Mouse (Mus musculus) MN1 (cell line): ENCODE results near the gene Nfkbie.

ENCODE experiments used
- DNase-seq: peaks from one replicate; pipeline ENCODE4 v3.0.0-alpha.2; 2016; ENCODE audit warnings: low spot score

Gene Nfkbie

DNA sequence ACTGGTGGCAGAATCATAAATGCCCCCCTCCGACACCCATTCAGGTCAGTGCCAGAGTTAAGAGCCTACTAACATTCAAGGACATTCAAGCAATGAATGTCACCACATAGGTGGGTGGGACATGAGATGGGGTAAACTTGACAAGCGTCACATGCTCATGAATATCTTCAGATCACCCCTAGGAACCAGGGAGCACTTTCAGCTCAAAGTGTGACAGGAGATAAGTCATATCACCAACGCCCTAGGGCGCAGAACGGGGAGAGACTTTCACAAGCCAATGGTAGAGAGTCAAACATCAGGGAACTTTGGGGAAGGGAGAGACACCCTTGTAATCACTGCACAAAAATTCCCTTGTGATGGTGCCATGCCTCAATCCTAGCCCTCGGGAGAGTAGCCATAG is 26.7 kb downstream of the Nfkbie start:
- no peak for DNase-seq

DNA sequence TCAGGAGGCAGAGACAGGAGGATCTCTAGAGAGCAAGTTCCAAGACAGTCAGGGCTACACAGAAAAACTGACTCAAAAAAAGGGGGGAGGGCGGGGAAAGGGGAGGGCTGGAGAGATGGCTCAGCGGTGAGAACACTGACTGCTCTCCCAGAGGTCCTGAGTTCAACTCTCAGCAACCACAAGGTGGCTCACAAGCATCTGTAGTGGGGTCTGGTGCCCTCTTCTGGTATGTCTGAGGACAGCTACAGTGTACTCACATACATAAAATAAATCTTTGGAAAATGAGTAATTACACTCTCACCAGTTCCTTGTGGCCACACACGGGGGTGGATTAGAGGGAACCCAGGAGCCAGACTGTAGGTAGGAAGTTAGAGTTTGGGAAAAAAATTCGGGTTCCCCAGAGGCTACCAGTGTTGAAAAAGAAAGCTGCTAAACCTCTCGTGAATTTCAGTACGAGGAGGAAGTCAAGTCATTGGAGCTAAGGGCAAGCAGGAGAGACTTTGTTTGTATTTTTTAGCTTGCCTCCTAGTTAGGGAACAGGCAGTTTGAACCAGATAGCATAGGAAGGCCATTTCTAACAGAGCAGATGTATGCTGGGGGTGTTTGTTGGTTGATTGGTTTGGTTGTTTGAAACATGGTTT is 27.3 kb downstream of the Nfkbie start:
- DNase-seq: peak; percentile 32

- DNase-seq: peak; percentile 93
Measured at GRCm38 (mm10) chr17:45584096-45584896, 28.8 kb downstream of the Nfkbie start.

DNA sequence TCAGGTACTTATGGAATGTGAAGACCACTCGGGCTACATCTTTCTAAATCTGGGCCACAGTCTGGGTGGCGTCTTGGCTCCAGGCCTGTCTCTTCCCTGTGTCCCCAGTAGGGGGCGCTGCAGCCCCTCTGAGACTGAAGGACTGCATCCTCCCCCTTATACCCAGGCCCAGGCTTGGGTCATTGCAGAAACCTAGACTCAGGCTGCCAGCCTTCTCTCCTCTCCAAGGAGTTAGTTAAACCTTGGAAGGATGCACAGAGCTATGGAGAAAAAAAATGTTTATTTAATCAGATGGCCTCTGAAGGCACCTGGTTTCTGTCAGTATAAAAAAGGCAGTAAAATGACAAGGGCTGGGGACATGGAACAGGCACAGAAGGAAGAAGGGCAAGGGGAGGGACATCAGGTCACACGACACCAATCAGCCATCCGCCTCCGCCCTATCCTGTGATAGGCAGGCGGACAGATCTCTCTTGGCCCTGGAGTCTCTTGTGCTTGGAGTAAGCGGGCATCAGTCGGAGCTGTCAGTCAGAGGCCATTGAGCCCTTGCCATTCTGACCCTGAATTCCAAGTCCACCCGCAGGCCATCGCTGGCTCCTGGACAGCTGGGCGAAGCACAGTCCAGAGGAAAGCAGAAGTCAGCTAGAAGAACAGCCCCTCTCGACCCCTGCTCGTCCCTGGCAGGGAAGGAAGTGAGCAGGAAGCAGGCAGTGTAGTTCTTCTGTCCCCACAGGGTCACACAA is 29.6 kb downstream of the Nfkbie start:
- peak; percentile 95 for DNase-seq

DNA sequence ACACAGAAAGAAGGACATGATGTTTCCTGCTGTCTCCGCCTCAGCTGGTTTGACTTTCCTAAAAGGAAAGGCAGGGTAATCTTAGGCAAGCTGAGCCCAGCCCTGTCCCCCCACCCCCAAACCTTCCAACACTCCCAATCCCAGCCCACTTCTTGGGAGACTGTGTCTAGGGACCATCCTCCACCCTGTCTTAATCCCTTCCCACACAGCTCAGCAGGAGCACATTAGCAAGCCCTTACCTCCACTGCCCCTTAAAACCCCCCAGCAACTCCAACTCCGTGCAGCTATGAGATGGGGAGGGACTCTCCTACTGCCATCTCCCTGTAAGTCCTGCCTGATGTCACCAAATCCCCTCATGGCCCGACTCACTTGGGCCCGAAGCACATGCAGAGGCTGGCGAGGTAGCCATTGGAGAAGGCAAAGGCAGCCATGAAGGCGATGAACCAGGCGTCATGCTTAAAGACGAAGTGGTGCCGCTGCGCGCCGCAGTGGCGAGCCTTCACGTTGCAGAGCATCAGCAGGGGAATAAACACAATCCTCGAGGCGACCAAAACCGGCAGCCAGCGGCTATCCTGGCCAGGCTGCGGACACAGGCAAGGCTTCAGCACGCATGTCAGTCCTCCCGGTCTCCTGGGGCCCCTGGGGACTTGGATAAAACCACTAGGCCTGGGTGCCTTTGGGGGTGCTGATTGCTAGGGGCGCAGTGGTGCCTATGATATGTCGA is 30.4 kb downstream of the Nfkbie start:
- DNase-seq: no peak

DNA sequence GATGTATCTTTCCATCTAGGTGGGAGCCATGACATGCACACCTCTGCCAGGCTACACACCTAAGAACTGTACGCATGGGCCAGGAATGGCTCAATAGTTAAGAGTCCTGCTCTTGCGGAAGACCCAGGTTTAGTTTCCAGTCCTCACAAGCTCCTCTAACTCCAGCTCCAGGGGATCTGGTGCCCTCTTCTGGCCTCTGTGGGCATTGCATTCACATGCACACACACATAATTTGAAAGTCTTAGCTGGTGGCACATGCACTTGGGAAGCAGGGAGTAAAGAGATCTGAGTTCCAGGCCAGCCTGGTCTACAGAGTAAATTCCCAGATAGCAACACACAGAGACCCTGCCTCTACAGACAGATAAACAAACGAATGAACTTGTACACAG is 30.9 kb downstream of the Nfkbie start:
- DNase-seq: peak; percentile 56

- no peak for DNase-seq
Measured at GRCm38 (mm10) chr17:45588370-45588769, 32.9 kb downstream of the Nfkbie start.

- no peak for DNase-seq
Measured at GRCm38 (mm10) chr17:45589236-45589635, 33.7 kb downstream of the Nfkbie start.

DNA sequence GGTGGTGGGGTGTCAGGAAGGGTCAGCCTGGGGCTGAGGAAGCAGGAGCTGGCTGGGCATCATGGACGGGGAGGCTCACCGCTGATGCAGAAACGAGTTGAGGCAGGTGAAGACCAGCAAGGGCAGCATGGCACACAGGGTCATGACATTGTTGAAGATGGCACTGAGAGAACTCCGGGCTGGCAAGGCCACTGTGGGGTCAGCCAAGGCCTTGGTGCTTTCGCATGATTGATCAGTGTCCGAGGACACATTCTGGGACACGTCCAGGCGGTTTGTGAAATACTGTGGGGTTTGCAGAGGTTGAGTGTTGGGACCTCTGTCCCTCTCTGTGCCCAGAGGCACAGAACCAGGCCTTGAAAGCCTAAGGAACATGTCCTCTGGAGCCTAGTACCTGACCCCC is 34.3 kb downstream of the Nfkbie start:
- no peak for DNase-seq

DNA sequence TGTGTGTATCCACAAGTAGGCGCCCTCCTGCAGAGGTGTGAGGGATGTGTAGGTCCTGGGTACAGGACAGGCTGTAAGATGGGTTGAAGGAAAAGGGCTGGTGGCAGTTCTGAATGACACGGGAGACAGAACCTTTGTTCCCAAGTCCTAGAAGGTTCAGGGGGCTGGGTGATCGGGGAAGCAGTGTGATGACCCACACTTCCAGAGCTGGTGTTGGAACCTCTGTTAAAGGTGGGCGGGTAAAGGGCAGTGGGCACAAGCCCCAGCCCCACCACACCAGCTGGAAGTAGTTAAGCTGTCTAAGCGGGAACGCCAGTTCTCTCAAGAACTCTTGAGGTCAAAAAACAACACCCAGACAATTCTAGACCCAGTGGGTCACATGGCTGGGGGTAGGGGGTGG is 34.9 kb downstream of the Nfkbie start:
- DNase-seq: no peak

- peak; percentile 51 for DNase-seq
Measured at GRCm38 (mm10) chr17:45591701-45592605, 36.5 kb downstream of the Nfkbie start.

- DNase-seq: no peak
Measured at GRCm38 (mm10) chr17:45592606-45593431, 37.3 kb downstream of the Nfkbie start.

DNA sequence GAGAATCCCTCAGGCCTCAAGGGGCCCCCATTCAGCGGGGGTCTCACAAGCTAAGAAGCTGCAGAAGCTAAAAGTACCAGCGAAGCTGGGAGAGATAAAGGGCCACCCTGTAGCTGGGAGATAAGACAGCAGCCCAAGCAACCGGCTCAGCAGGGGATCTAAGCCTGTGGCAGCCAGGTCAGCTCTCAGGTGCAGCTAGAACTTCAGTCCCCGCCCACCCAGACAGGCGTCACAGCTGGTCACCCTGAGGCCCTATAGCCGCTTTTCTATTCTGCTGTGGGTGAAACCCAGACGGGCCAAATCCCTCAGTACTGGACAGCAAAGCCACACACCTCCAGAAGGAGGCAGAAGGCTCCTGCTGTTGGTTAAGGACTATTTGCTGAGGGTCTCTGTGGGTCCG is 38.0 kb downstream of the Nfkbie start:
- no peak for DNase-seq

DNA sequence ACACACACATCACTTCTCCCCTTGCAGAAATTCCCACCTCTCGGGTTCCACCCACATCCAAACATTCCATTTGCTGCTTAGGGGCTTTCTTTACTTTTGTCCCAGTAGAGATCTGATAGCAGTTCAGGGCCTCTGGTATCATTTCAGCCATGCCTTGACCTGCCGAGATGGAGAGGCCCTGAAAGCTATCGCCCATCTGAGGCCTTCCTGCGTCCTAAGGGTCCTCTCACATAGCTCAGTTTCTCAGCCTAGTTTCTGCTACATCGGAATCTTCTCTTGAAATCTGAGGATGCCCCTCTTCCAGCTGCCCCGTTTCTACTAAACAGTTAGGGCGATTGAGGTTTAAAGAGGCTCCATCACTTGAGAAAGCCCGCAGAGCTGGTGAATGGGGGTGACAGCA is 38.7 kb downstream of the Nfkbie start:
- DNase-seq: no peak

DNA sequence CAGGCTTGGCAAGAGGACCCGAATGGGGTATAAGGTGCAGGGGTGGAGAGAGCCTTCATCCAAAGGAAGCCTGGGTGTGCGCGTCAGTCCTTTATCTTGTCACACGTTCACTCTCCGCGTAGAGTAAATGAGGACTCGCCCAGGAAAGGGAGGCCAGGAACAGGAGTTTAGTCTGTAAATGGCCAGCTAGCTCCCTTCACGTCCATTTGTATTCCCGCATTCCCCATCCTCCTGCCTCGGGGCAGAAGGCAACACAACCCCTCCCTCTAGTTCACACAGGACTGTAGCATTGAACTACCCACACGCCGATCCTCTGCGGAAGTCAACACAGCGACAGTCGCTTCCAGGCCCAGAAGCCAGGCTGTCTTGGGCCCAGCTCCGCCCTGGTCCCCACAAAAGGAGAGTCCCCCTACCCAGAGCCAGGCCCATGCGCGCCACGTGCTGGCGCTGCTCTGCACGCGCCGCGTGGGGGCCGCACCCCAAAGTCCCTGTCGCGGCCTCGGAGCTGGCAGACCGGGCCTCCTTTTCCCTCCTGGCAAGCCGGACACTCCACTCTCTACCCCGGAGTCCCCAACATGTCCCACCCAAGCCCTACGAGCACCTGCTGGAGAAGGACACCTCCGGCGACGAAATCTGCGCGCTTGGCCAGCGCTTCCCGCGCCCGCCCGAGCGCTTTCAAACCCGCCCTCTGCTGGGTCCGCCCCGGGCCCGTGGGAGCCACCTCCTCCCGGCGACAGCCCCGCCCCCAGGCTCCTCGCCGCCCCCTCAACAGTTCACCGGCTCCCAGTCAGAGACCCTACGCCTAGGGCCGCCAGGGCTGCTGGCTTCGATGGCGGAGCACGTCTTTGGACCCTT is 39.6 kb downstream of the Nfkbie start:
- DNase-seq: peak; percentile 75

DNA sequence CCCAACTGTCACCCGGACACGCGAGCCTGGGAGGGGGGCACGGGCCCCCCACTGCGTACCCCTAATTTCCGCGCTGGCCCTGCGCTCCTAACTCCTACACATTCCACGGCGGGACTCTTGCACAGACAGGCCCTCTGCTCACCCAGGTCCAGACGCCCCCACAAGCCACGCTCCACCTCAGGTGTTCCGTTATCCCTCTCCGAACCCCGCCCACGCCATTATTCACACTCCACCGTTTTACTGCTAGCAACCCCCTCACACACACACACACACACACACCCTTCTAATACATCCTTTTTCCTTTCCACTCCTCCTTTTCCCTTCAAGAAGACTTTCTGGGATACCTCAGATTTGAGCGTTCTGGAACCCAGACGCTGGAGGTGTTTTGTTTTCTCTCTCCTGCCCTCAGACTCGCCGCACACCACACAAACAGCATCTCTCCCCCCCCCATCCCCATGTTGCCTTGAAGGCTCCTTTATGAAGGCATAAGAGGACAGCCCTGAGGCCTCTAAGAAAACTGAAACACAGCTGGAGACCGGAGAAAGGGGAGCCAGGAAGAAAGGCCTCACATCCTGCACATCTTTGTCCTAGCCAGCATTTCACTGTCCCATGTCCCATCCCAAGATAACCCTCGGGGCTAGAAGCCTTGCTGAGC is 40.4 kb downstream of the Nfkbie start:
- DNase-seq: peak; percentile 60

- DNase-seq: peak; percentile 96
Measured at GRCm38 (mm10) chr17:45596631-45597396, 41.3 kb downstream of the Nfkbie start.

GRCm38 (mm10) chr17:45597787-45598186 is 42.3 kb downstream of the Nfkbie start:
- DNase-seq: peak; percentile 60
